Mouse (Mus musculus): Measurements from ENCODE around the gene Mbnl3. TPM values are rescaled to one million over a fixed set of nuclear protein-coding genes. Genes with fewer than 3 reads are reported as not detected.

Gene Mbnl3
- 1.4 and 3.2 TPM in 2 replicates for polyA plus RNA-seq (2015; fragmentation: Nextera tagmentation; extraction: Ambion mirVana)

GRCm38 (mm10) chrX:51206432-51206831, at the start of gene Mbnl3:
Gene Mbnl3, minus strand, starts transcription at chrX:51206532.

Small RNA genes within 50 kb of the gene (microRNA-seq; reads per million reads assigned to microRNA genes)
- not detected for gene Gm23417 (ENCODE audit: borderline replicate concordance, insufficient number of aligned reads)

Other genes starting within 250 kb of the Mbnl3 start
- 9.2 and 10.2 TPM in 2 replicates for gene Rap2c, start 188.5 kb downstream of the Mbnl3 start, polyA plus RNA-seq (2015; fragmentation: Nextera tagmentation; extraction: Ambion mirVana)